Mouse (Mus musculus) midbrain, embryonic 10.5 days (tissue): ENCODE data around the gene Gm14403. TPM values are rescaled to one million over a fixed set of nuclear protein-coding genes. Genes with fewer than 3 reads are reported as not detected.
"Not testable (repeated sequence)": the region's sequence is repeated elsewhere in the genome, so short reads cannot be mapped to it uniquely, and the experiment has no call there.

Source experiments
- DNase-seq: peaks from one replicate; pipeline ENCODE4 v3.0.0-alpha.2; 2017; ENCODE audit warnings: low spot score
- H3K27ac ChIP-seq: fragments of 300-500 bp; sonication (generic); replicated peaks from 2 replicates; pipeline ENCODE4 v1.5.1; 2016; ENCODE audit warnings: mild to moderate bottlenecking
- H3K27me3 ChIP-seq: fragments of 300-500 bp; sonication (generic); 2 replicates; pipeline ENCODE4 v1.6.1; 2016; ENCODE audit warnings: low read depth, mild to moderate bottlenecking; ENCODE audit not compliant: poor library complexity, severe bottlenecking
- H3K36me3 ChIP-seq: fragments of 300-500 bp; sonication (generic); 2 replicates; pipeline ENCODE4 v1.6.1; 2016; ENCODE audit warnings: mild to moderate bottlenecking, moderate library complexity
- H3K4me1 ChIP-seq: fragments of 300-500 bp; sonication (generic); 2 replicates; pipeline ENCODE4 v1.6.1; 2016
- H3K4me3 ChIP-seq: fragments of 300-500 bp; sonication (generic); 2 replicates; pipeline ENCODE4 v1.5.1; 2016; ENCODE audit warnings: mild to moderate bottlenecking, moderate library complexity
- H3K9me3 ChIP-seq: fragments of 300-500 bp; sonication (generic); replicated peaks from 2 replicates; pipeline ENCODE4 v1.6.1; 2016; ENCODE audit warnings: mild to moderate bottlenecking
- WGBS: fragments of 180-500 bp; shearing (Covaris S2); methylation state at CpG from one replicate; pipeline ENCODE4 v1.1.7; 2016; 5-methylcytosine and 5-hydroxymethylcytosine counted together
- polyA plus RNA-seq: library from polyadenylated mRNA; unstranded; fragments of >200 nt; fragmentation: Nextera tagmentation; extraction: Ambion mirVana; gene quantifications from 2 replicates; pipeline ENCODE4 v1.2.1, GENCODE M21; 2016

Gm14403 gene
- polyA plus RNA-seq, result 5.1 and 5.4 TPM in 2 replicates

- peak; percentile 10 for DNase-seq
- peak within 1 kb of the TSS; percentile 48 for H3K4me3 ChIP-seq
- H3K27ac ChIP-seq, H3K27me3 ChIP-seq, H3K36me3 ChIP-seq, H3K4me1 ChIP-seq, H3K9me3 ChIP-seq: not testable (repeated sequence)
- WGBS, result 27% methylated on average over 7 of the region's 7 CpGs
Observed at GRCm38 (mm10) chr2:177498067-177498466, at the start of gene Gm14403. Gene Gm14403, plus strand, starts transcription at chr2:177498215.

- H3K4me1 ChIP-seq, H3K9me3 ChIP-seq, H3K27me3 ChIP-seq, H3K36me3 ChIP-seq, H3K27ac ChIP-seq: not testable (repeated sequence)
- H3K4me3 ChIP-seq, result peak within 1 kb of the TSS; percentile 52
- DNase-seq, result peak; percentile 11
- 5% methylated on average over 8 of the region's 9 CpGs for WGBS
Observed at GRCm38 (mm10) chr2:177464676-177465075, 33.3 kb upstream of the Gm14403 start, which contains the start of gene Zfp970. Gene Zfp970, plus strand, starts transcription at chr2:177464733.

GRCm38 (mm10) chr2:177468222-177468621 is 29.8 kb upstream of the Gm14403 start:
- not testable (repeated sequence) for H3K4me3 ChIP-seq, DNase-seq, H3K27me3 ChIP-seq, H3K27ac ChIP-seq, H3K36me3 ChIP-seq, H3K4me1 ChIP-seq, H3K9me3 ChIP-seq

- DNase-seq, H3K36me3 ChIP-seq, H3K9me3 ChIP-seq, H3K27ac ChIP-seq, H3K27me3 ChIP-seq, H3K4me3 ChIP-seq, H3K4me1 ChIP-seq: not testable (repeated sequence)
- 97% methylated on average over 7 of the region's 10 CpGs for WGBS
Observed at GRCm38 (mm10) chr2:177472261-177472660, 25.8 kb upstream of the Gm14403 start.

- H3K4me3 ChIP-seq, H3K4me1 ChIP-seq, H3K27ac ChIP-seq, H3K9me3 ChIP-seq, DNase-seq, H3K36me3 ChIP-seq, H3K27me3 ChIP-seq: not testable (repeated sequence)
- WGBS, result 100% methylated on average over 1 of the region's 1 CpGs
Observed at GRCm38 (mm10) chr2:177481971-177482370, 16.0 kb upstream of the Gm14403 start.

- DNase-seq, H3K4me1 ChIP-seq, H3K9me3 ChIP-seq, H3K27me3 ChIP-seq, H3K36me3 ChIP-seq, H3K27ac ChIP-seq, H3K4me3 ChIP-seq: not testable (repeated sequence)
- WGBS, result 88% methylated on average over 11 of the region's 11 CpGs
Observed at GRCm38 (mm10) chr2:177483238-177483948, 14.6 kb upstream of the Gm14403 start.

- 55% methylated on average over 1 of the region's 1 CpGs for WGBS
- not testable (repeated sequence) for H3K36me3 ChIP-seq, H3K4me3 ChIP-seq, H3K27me3 ChIP-seq, DNase-seq, H3K4me1 ChIP-seq, H3K27ac ChIP-seq, H3K9me3 ChIP-seq
Observed at GRCm38 (mm10) chr2:177499182-177499581, 1.2 kb downstream of the Gm14403 start.

- H3K9me3 ChIP-seq, H3K27ac ChIP-seq, H3K4me1 ChIP-seq, H3K4me3 ChIP-seq, H3K27me3 ChIP-seq, H3K36me3 ChIP-seq, DNase-seq: not testable (repeated sequence)
- WGBS, result 84% methylated on average over 1 of the region's 1 CpGs
Observed at GRCm38 (mm10) chr2:177505211-177505719, 7.2 kb downstream of the Gm14403 start.

- H3K36me3 ChIP-seq, H3K4me3 ChIP-seq, H3K27me3 ChIP-seq, H3K27ac ChIP-seq, H3K4me1 ChIP-seq, DNase-seq: not testable (repeated sequence)
- 67% methylated on average over 4 of the region's 4 CpGs for WGBS
- peaks cover 14% of the 10 kb centered on the region; the same call in 1 of the 2 replicates for H3K9me3 ChIP-seq
Observed at GRCm38 (mm10) chr2:177511381-177511780, 13.4 kb downstream of the Gm14403 start.

- WGBS, result 92% methylated on average over 3 of the region's 3 CpGs
- H3K4me3 ChIP-seq, DNase-seq, H3K36me3 ChIP-seq, H3K4me1 ChIP-seq, H3K27me3 ChIP-seq, H3K27ac ChIP-seq: not testable (repeated sequence)
- peaks cover 14% of the 10 kb centered on the region; the same call in 1 of the 2 replicates for H3K9me3 ChIP-seq
Observed at GRCm38 (mm10) chr2:177511972-177512371, 14.0 kb downstream of the Gm14403 start.

GRCm38 (mm10) chr2:177513991-177514479 is 16.0 kb downstream of the Gm14403 start:
- H3K36me3 ChIP-seq, DNase-seq, H3K27me3 ChIP-seq, H3K4me1 ChIP-seq, H3K4me3 ChIP-seq, H3K27ac ChIP-seq: not testable (repeated sequence)
- peaks cover 28% of the 10 kb centered on the region; the same call in 1 of the 2 replicates for H3K9me3 ChIP-seq
- 88% methylated on average over 4 of the region's 4 CpGs for WGBS

GRCm38 (mm10) chr2:177517746-177518145 is 19.7 kb downstream of the Gm14403 start:
- not testable (repeated sequence) for H3K4me1 ChIP-seq, H3K27ac ChIP-seq, H3K4me3 ChIP-seq, H3K36me3 ChIP-seq, DNase-seq, H3K27me3 ChIP-seq
- 86% methylated on average over 9 of the region's 9 CpGs for WGBS
- H3K9me3 ChIP-seq, result peaks cover 34% of the 10 kb centered on the region

- H3K27me3 ChIP-seq, DNase-seq, H3K4me3 ChIP-seq, H3K27ac ChIP-seq, H3K36me3 ChIP-seq, H3K4me1 ChIP-seq: not testable (repeated sequence)
- 87% methylated on average over 7 of the region's 7 CpGs for WGBS
- peaks cover 38% of the 10 kb centered on the region for H3K9me3 ChIP-seq
Observed at GRCm38 (mm10) chr2:177518354-177518753, 20.3 kb downstream of the Gm14403 start.
